Mouse (Mus musculus) ES-E14 (cell line): Measurements from ENCODE around the gene C2cd2l. TPM values are rescaled to one million over a fixed set of nuclear protein-coding genes. Genes with fewer than 3 reads are reported as not detected.

Experiments
- DNase-seq: peaks from one replicate; pipeline ENCODE4 v3.0.0-alpha.2; 2013; ENCODE audit warnings: low read depth, low spot score
- H3K27ac ChIP-seq: 2 replicates; pipeline ENCODE4 v1.5.1; 2012; ENCODE audit warnings: low read depth, mild to moderate bottlenecking, low read length, moderate library complexity, mixed read lengths; ENCODE audit not compliant: poor library complexity, insufficient read depth, severe bottlenecking
- H3K36me3 ChIP-seq: 2 replicates; pipeline ENCODE4 v1.6.1; 2012; ENCODE audit warnings: mild to moderate bottlenecking, low read length, moderate library complexity, mixed read lengths; ENCODE audit not compliant: control insufficient read depth, poor library complexity, insufficient read depth, severe bottlenecking
- H3K4me1 ChIP-seq, 2 experiments: fragments of 150-350 bp in 1 of 2; sonication (generic) in 1 of 2; 2 replicates each; pipeline ENCODE4 v1.6.1; 2012; ENCODE audit warnings: low read length in 2 of 2, mild to moderate bottlenecking in 1 of 2, mixed read lengths in 1 of 2; ENCODE audit not compliant: control insufficient read depth in 2 of 2, insufficient read depth in 2 of 2, poor library complexity in 1 of 2
- H3K4me3 ChIP-seq, 2 experiments: fragments of 150-350 bp in 1 of 2; sonication (generic) in 1 of 2; 2 replicates each; pipeline ENCODE4 v1.5.1; 2012; ENCODE audit warnings: low read length in 2 of 2, low read depth in 1 of 2, mild to moderate bottlenecking in 1 of 2, mixed read lengths in 1 of 2; ENCODE audit not compliant: insufficient read depth in 1 of 2, poor library complexity in 1 of 2, severe bottlenecking in 1 of 2
- H3K9ac ChIP-seq: 2 replicates; pipeline ENCODE4 v1.6.1; 2012; ENCODE audit warnings: low read depth, mild to moderate bottlenecking, low read length, mixed read lengths; ENCODE audit not compliant: poor library complexity, insufficient read depth, severe bottlenecking
- H3K9me3 ChIP-seq: fragments of 150-350 bp; sonication (generic); 2 replicates; pipeline ENCODE4 v1.6.1; 2012; ENCODE audit warnings: low read depth, mild to moderate bottlenecking, low read length; ENCODE audit not compliant: control insufficient read depth, insufficient read depth
- CHD2 ChIP-seq: IDR thresholded peaks from 2 replicates; pipeline ENCODE4 v1.6.1; 2014; ENCODE audit warnings: mild to moderate bottlenecking, low read depth, low read length, inconsistent platforms
- HCFC1 ChIP-seq: IDR thresholded peaks from 2 replicates; pipeline ENCODE4 v1.6.1; 2012; ENCODE audit warnings: low read length, inconsistent platforms, borderline replicate concordance; ENCODE audit not compliant: insufficient read depth
- MAFK ChIP-seq: IDR thresholded peaks from 2 replicates; pipeline ENCODE4 v1.6.1; 2014; ENCODE audit warnings: mild to moderate bottlenecking, low read depth, low read length, inconsistent platforms; ENCODE audit not compliant: insufficient read depth
- ZC3H11A ChIP-seq: IDR thresholded peaks from 2 replicates; pipeline ENCODE4 v1.6.1; 2012; ENCODE audit warnings: low read depth, mild to moderate bottlenecking, inconsistent platforms, low read length, borderline replicate concordance
- ZNF384 ChIP-seq: IDR thresholded peaks from 2 replicates; pipeline ENCODE4 v1.6.1; 2012; ENCODE audit warnings: low read depth, low read length, inconsistent platforms
- in situ Hi-C, 2 experiments: fragments of 600-800 bp; cut with MboI; formaldehyde crosslinking; loops; one replicate each; pipeline ENCODE4 v1.15.1; 2025; ENCODE audit warnings: low sequenced_read_pairs in 2 of 2, inconsistent platforms in 1 of 2; ENCODE audit not compliant: unreplicated experiment in 2 of 2
- total RNA-seq: library from RNA; depleted of rRNA; stranded (reverse); fragments of 300-350 nt; gene quantifications from 2 replicates; pipeline ENCODE4 v1.2.3, GENCODE M21; 2012

The C2cd2l gene
- total RNA-seq, 1 experiment: 13.9 TPM

DNA sequence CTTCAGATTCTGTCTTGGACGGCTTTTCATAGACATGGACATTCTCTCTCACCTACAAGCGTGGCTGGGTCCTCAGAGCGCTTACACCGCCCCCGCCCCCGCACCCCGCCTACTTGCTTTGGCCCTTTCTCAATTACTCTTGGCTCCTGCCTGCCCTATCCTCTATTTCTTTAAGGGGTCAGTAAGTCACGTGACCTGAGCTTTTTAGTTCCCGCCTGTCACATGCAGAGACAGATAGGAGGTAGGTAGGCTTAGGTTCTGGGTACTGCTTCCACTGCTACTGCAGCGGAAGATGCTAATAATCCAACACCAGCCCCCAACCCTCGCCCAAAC, 31.2 kb downstream of the C2cd2l start:
- Histone ChIP-seq H3K27ac (no peak overlapping the region), H3K9me3 (no peaks in the 10 kb centered on the region), H3K9ac (no peak overlapping the region), H3K36me3 (0 out of 2 replicates have a peak, but pooled peaks cover 2% of the 10 kb centered on the region), H3K4me1 (peaks cover 0 to 17% of the 10 kb centered on the region in 2 experiments; a peak in 1 of 4 replicates), H3K4me3 (no peak overlapping the region)
- in situ Hi-C loops: no loop called here
- no peak for DNase-seq
- TF ChIP-seq ZC3H11A: no peak

GRCm38 (mm10) chr9:44288076-44288958, 31.8 kb downstream of the C2cd2l start, which contains the start of gene Abcg4:
Gene Abcg4 (minus strand): TSS chr9:44288615.
- Histone ChIP-seq H3K27ac (no peak within 1 kb of the TSS), H3K4me3 (peak within 1 kb of the TSS; percentile 64 to 78), H3K9ac (peak within 1 kb of the TSS; percentile 53), H3K4me1 (peaks cover 0 to 17% of the 10 kb centered on the region in 2 experiments; a peak in 1 of 4 replicates), H3K9me3 (no peaks in the 10 kb centered on the region), H3K36me3 (0 out of 2 replicates have a peak, but pooled peaks cover 2% of the 10 kb centered on the region)
- TF ChIP-seq ZC3H11A (no peak), ZNF384 (no peak), MAFK (no peak), CHD2 (no peak), HCFC1 (no peak)
- no peak for DNase-seq
- in situ Hi-C loops: no loop called here

DNA sequence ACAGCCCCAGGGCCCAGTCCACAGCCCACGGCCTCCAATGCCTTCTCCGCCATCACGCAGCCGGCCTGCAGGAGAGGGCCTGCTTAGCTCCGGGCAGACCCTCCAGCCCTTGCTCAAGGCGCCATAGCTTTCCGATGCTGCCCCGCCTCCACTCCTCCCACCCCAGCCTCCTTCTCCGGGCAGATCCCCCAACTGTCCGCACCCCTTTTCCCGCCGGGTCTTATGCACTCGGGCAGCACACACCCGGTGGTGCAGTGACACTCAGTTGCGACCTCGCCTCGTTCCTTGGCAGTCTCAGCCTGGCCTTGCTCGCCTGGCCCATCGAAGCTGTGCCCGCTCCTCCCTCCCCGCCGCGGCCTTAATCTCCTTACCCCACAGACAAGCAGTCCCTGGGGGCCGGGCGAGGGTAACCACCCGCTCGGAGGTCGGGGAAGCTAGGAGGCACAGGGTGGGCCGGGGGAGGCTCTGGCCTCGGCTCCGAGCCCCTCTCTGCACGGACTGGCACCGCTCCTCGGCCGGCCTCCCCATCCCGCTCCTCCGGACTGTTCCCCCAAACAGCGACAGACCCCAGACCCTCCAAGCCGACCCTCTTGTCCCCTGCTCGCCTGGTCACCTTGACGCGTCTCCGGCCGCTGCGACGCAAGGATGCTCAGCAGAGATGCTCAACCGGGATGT, 32.5 kb downstream of the C2cd2l start:
- Histone ChIP-seq H3K4me3 (peak overlapping the region; percentile 64 to 78), H3K27ac (no peak overlapping the region), H3K36me3 (no peaks in the 10 kb centered on the region), H3K4me1 (peaks cover 0 to 17% of the 10 kb centered on the region in 2 experiments; a peak in 1 of 4 replicates), H3K9me3 (no peaks in the 10 kb centered on the region), H3K9ac (peak overlapping the region; percentile 53)
- in situ Hi-C loops: no loop called here
- DNase-seq: no peak
- TF ChIP-seq MAFK (no peak), ZNF384 (no peak), CHD2 (no peak), ZC3H11A (no peak), HCFC1 (no peak)

- in situ Hi-C loops: no loop called here
- Histone ChIP-seq H3K27ac (no peak overlapping the region), H3K4me3 (peak overlapping the region; percentile 64 to 78; a peak in 2 of 4 replicates), H3K36me3 (no peaks in the 10 kb centered on the region), H3K4me1 (peaks cover 0 to 17% of the 10 kb centered on the region in 2 experiments; a peak in 1 of 4 replicates), H3K9ac (peak overlapping the region; percentile 25; the same call in 1 of the 2 replicates), H3K9me3 (no peaks in the 10 kb centered on the region)
- DNase-seq: no peak
- TF ChIP-seq MAFK (no peak), ZNF384 (no peak), HCFC1 (no peak), CHD2 (no peak), ZC3H11A (no peak)
Observed at GRCm38 (mm10) chr9:44287003-44287400, 33.1 kb downstream of the C2cd2l start.
